Mouse (Mus musculus) midbrain, postnatal 0 days (tissue): ENCODE results near the gene Clk1. TPM values are rescaled to one million over a fixed set of nuclear protein-coding genes. Genes with fewer than 3 reads are reported as not detected.

Experiments used
- ATAC-seq: fragments of 200-750 bp; cut with Nextera tagmentation; 2 replicates; pipeline ENCODE4 v1.8.0; 2017; ENCODE audit warnings: moderate number of reproducible peaks, mild to moderate bottlenecking, moderate TSS enrichment, moderate library complexity; ENCODE audit not compliant: low FRiP score
- DNase-seq: peaks from one replicate; pipeline ENCODE4 v3.0.0-alpha.2; 2015; ENCODE audit warnings: low spot score
- H3K27ac ChIP-seq: fragments of 300-500 bp; sonication (generic); 2 replicates; pipeline ENCODE4 v1.5.1; 2014; ENCODE audit warnings: low read depth, mild to moderate bottlenecking, low read length, mixed read lengths
- H3K27me3 ChIP-seq: fragments of 300-500 bp; sonication (generic); 2 replicates; pipeline ENCODE4 v1.6.1; 2014; ENCODE audit warnings: low read length, control low read depth, mixed read lengths; ENCODE audit not compliant: insufficient read depth
- H3K36me3 ChIP-seq: fragments of 300-500 bp; sonication (generic); 2 replicates; pipeline ENCODE4 v1.6.1; 2014; ENCODE audit warnings: low read length, control low read depth, mixed read lengths; ENCODE audit not compliant: insufficient read depth
- H3K4me1 ChIP-seq: fragments of 300-500 bp; sonication (generic); 2 replicates; pipeline ENCODE4 v1.6.1; 2014; ENCODE audit warnings: mild to moderate bottlenecking, control low read depth, antibody characterized with exemption, low read length, mixed read lengths; ENCODE audit not compliant: insufficient read depth
- H3K4me2 ChIP-seq: fragments of 300-500 bp; sonication (generic); 2 replicates; pipeline ENCODE4 v1.6.1; 2014; ENCODE audit warnings: low read depth, mild to moderate bottlenecking, low read length, mixed read lengths; ENCODE audit not compliant: poor library complexity, severe bottlenecking
- H3K4me3 ChIP-seq: fragments of 300-500 bp; sonication (generic); 2 replicates; pipeline ENCODE4 v1.5.1; 2014; ENCODE audit warnings: low read depth, mild to moderate bottlenecking, low read length, moderate library complexity
- H3K9ac ChIP-seq: fragments of 300-500 bp; sonication (generic); replicated peaks from 2 replicates; pipeline ENCODE4 v1.6.1; 2014; ENCODE audit warnings: mild to moderate bottlenecking, low read length, moderate library complexity, mixed read lengths; ENCODE audit not compliant: poor library complexity, severe bottlenecking
- H3K9me3 ChIP-seq: fragments of 300-500 bp; sonication (generic); 2 replicates; pipeline ENCODE4 v1.6.1; 2016; ENCODE audit warnings: low read length, control low read depth
- CTCF ChIP-seq: IDR thresholded peaks from 2 replicates; pipeline ENCODE4 v1.5.1; 2016; ENCODE audit warnings: antibody characterized with exemption, mild to moderate bottlenecking
- WGBS: fragments of 180-500 bp; shearing (Covaris S2); extraction: QIAGEN DNeasy Blood & Tissue Kit; methylation state at CpG from one replicate; pipeline ENCODE4 v1.1.7; 2014; 5-methylcytosine and 5-hydroxymethylcytosine counted together
- polyA plus RNA-seq: library from polyadenylated mRNA; unstranded; fragments of >200 nt; fragmentation: Nextera tagmentation; extraction: Ambion mirVana; gene quantifications from 2 replicates; pipeline ENCODE4 v1.2.1, GENCODE M21; 2015
- total RNA-seq: library from RNA; depleted of rRNA; stranded (reverse); fragments of >200 nt; gene quantifications from 2 replicates; pipeline ENCODE4 v1.2.3, GENCODE M21; 2014; rRNA removed

Clk1 gene
- 85.5 and 135 TPM in 2 replicates for total RNA-seq
- 83.4 and 114 TPM in 2 replicates for polyA plus RNA-seq

DNA sequence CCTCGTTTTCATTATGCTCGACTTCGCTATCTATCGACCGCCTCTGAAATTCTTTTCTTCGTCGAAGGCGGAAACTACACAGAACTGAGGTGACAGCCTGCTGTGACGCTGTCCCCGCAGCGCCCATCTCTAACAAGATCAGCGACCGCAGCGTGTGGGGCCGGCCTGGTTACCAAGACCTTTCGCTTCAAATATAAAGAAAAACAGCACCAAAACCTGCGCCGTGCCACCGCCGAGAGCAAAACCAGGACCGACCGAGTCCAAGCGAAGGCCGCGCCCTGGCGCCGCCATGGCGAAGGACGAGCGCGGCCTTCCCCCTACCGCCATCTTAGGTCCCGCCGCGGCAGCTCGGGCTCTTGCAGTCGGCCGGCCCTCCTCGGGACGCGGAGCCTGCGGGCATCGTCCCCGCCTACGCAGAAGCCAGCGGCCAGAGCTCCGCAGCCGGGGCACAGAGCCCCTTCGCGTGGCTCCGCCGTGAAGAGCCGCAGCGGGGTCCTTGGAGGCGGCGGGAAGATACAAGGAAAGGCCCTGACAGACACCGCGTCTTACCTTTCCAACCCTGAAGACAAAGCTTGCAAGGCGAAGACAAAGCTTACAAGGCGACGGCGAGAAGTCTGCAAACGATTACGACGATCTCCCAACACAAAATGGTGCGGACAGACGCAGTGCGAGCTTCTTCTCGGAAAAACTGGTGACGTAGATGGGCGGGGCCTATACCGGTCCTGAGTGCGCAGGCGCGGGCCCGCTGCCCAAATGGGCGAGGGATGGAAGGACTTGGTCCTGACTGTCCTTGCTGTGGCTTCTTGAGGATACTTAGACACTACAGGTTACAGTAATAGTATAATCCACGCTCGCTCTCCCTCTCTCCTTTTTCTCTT, at the start of gene Clk1:
TSS of gene Clk1 (minus strand) at position 696 of the 878 bp plus-strand sequence.
- no peaks in the 10 kb centered on the region; the same call in 1 of the 2 replicates for H3K4me1 ChIP-seq
- H3K4me3 ChIP-seq, result peak within 1 kb of the TSS; percentile 96
- no peaks in the 10 kb centered on the region for H3K27me3 ChIP-seq
- H3K4me2 ChIP-seq, result peak within 1 kb of the TSS; percentile 69
- H3K9ac ChIP-seq, result peak within 1 kb of the TSS; percentile 100
- H3K27ac ChIP-seq, result peak within 1 kb of the TSS; percentile 100
- peak; percentile 96 for DNase-seq
- peaks cover 9% of the 10 kb centered on the region for H3K36me3 ChIP-seq
- peak; percentile 94 for ATAC-seq
- H3K9me3 ChIP-seq, result no peaks in the 10 kb centered on the region
- no peak for TF ChIP-seq CTCF
- under 1% methylated on average over 77 of the region's 79 CpGs for WGBS

DNA sequence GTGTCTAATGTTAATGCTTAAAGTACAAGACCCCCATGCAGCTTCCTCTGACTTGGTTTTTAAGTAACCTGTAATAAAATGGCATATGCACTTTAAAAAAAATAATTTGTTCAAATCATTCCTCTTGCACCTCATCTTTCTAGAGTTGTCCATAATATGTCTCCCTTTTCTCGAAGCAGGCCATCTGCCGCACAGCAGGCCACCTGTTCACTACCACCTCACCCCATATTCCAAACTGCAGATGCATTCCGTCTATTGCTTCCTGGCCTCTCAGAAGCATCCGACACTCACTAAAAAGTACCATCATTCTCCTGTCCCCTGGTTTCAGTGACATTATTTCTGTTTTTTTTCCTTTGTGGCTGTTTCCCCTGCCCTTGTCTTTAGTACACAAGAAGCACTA, 41.7 kb upstream of the Clk1 start:
- H3K27me3 ChIP-seq, result no peaks in the 10 kb centered on the region
- no peak for ATAC-seq
- H3K4me1 ChIP-seq, result no peaks in the 10 kb centered on the region
- H3K9me3 ChIP-seq, result no peaks in the 10 kb centered on the region
- no peak overlapping the region for H3K4me3 ChIP-seq
- no peak for DNase-seq
- TF ChIP-seq CTCF, result no peak
- no peak overlapping the region for H3K9ac ChIP-seq
- no peak overlapping the region for H3K27ac ChIP-seq
- H3K36me3 ChIP-seq, result peaks cover 62% of the 10 kb centered on the region
- no peak overlapping the region for H3K4me2 ChIP-seq
- 91% methylated on average over 4 of the region's 4 CpGs for WGBS

- H3K9ac ChIP-seq, result no peak overlapping the region
- no peak for TF ChIP-seq CTCF
- H3K9me3 ChIP-seq, result no peaks in the 10 kb centered on the region
- ATAC-seq (no peak), DNase-seq (no peak)
- H3K36me3 ChIP-seq, result peaks cover 64% of the 10 kb centered on the region
- H3K27me3 ChIP-seq, result no peaks in the 10 kb centered on the region
- no peak overlapping the region for H3K4me3 ChIP-seq
- no peak overlapping the region for H3K4me2 ChIP-seq
- no peak overlapping the region for H3K27ac ChIP-seq
- WGBS, result 94% methylated on average over 4 of the region's 4 CpGs
- H3K4me1 ChIP-seq, result no peaks in the 10 kb centered on the region
Measured at GRCm38 (mm10) chr1:58465042-58465441, 41.2 kb upstream of the Clk1 start.

DNA sequence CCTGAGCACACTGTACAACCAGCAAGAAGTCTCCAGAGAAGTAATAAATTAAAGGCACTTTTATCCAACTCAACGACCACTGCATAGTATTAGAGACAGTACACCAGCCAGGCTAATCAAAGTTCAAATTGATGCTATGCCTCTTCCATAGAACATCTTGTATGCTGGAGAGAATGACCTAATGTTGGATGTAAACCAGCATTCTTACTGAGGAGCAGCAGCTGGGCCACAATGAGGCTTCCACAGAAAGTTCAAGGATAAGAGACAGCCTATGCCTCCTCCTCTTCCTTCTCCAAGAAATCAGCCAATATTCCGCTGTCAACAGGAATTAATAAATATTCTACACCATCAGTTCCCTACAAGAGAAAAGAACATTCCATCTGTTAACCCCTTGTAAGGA, 40.1 kb upstream of the Clk1 start:
- no peak for TF ChIP-seq CTCF
- no peak overlapping the region for H3K27ac ChIP-seq
- DNase-seq (no peak), ATAC-seq (no peak)
- H3K36me3 ChIP-seq, result peaks cover 55% of the 10 kb centered on the region
- no peaks in the 10 kb centered on the region for H3K27me3 ChIP-seq
- H3K9me3 ChIP-seq, result no peaks in the 10 kb centered on the region
- H3K4me1 ChIP-seq, result no peaks in the 10 kb centered on the region
- no peak overlapping the region for H3K4me2 ChIP-seq
- WGBS, result 96% methylated on average over 2 of the region's 2 CpGs
- H3K9ac ChIP-seq, result no peak overlapping the region
- no peak overlapping the region for H3K4me3 ChIP-seq

DNA sequence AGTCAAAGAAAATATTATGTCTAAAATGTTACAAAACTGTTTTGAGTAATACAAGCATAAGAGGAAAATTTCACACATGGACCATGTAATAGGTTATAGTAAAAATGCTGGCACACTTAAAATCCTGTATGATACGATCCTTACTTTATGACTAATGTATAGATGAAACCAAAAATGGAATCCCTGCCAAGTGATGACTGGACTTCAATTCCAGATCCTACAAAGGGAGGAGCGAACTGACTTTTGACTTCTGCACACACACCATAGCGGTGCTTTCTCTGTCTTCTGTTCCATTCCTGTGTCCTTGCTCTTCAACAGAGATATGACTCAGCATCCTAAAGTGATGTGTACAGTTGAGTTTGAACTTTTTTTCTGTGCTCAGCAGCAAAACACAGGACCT, 36.7 kb upstream of the Clk1 start:
- Histone ChIP-seq H3K9ac (no peak overlapping the region), H3K4me1 (no peaks in the 10 kb centered on the region), H3K4me2 (no peak overlapping the region), H3K27ac (no peak overlapping the region), H3K36me3 (peaks cover 64% of the 10 kb centered on the region), H3K9me3 (no peaks in the 10 kb centered on the region), H3K27me3 (no peaks in the 10 kb centered on the region), H3K4me3 (no peak overlapping the region)
- no peak for DNase-seq
- ATAC-seq, result no peak
- TF ChIP-seq CTCF, result no peak
- WGBS, result 98% methylated on average over 3 of the region's 3 CpGs

GRCm38 (mm10) chr1:58458867-58459266, 35.0 kb upstream of the Clk1 start:
- Histone ChIP-seq H3K27ac (no peak overlapping the region), H3K4me2 (no peak overlapping the region), H3K4me1 (no peaks in the 10 kb centered on the region), H3K9ac (no peak overlapping the region), H3K27me3 (no peaks in the 10 kb centered on the region), H3K4me3 (no peak overlapping the region), H3K36me3 (peaks cover 58% of the 10 kb centered on the region), H3K9me3 (no peaks in the 10 kb centered on the region)
- ATAC-seq (no peak), DNase-seq (peak; percentile 17)
- 75% methylated on average over 2 of the region's 2 CpGs for WGBS
- TF ChIP-seq CTCF, result no peak
